Mouse (Mus musculus) ES-E14 (cell line): ENCODE data around the gene Lactb.

Source experiments
- CHD2 ChIP-seq: IDR thresholded peaks from 2 replicates; pipeline ENCODE4 v1.6.1; 2014; ENCODE audit warnings: mild to moderate bottlenecking, low read depth, low read length, inconsistent platforms
- HCFC1 ChIP-seq: IDR thresholded peaks from 2 replicates; pipeline ENCODE4 v1.6.1; 2012; ENCODE audit warnings: low read length, inconsistent platforms, borderline replicate concordance; ENCODE audit not compliant: insufficient read depth
- ZNF384 ChIP-seq: IDR thresholded peaks from 2 replicates; pipeline ENCODE4 v1.6.1; 2012; ENCODE audit warnings: low read depth, low read length, inconsistent platforms

- no peak for TF ChIP-seq HCFC1
- no peak for TF ChIP-seq ZNF384
- no peak for TF ChIP-seq CHD2
Measured at GRCm38 (mm10) chr9:66989581-66989980, 14.3 kb upstream of the Lactb start.
